15 mouse cellular contexts compared by ENCODE assay signal in the genomic region with DNA sequence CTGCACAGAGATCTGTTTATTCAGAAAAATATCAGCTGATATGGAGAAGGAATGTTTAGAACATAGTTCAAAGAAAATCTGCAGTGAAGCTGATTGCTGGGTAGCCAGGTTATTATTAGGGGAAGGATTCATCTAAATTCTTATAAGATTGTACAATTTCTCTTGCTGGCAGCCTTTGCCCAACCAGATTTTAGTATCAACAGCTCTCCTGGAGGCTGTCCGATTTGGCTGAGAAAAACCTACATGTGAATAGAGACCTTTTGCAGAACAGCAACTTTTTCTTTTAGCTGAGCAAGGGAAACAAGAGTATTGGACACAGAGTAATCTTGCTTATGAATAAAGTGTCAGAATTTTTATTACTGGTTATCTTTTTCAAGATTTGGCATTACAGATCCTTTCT. TPM values are rescaled to one million over a fixed set of nuclear protein-coding genes. Genes with fewer than 3 reads are reported as not detected.
"Had no signal": no experiment of that assay in that cellular context is flagged by ENCODE, and none has a peak within 500 bp of the region (broad histone marks: within the 10 kb centered on the region; RNA-seq: fewer than 3 reads in every experiment).

No protein-coding gene starts in this region.

- H3K27ac ChIP-seq: layer of hippocampus, adult 2 months; limb, embryonic 12.5 days; liver, embryonic 13.5 days; macrophage; midbrain, embryonic 15.5 days; neural tube, embryonic 12.5 days; stomach, postnatal 0 days had no signal

- H3K4me2 ChIP-seq: limb, embryonic 12.5 days; liver, embryonic 13.5 days; midbrain, embryonic 11.5 days; midbrain, embryonic 15.5 days; neural tube, embryonic 12.5 days had no signal

- H3K4me1 ChIP-seq: limb, embryonic 12.5 days; midbrain, embryonic 15.5 days; neural tube, embryonic 12.5 days had no signal

- DNase-seq: kidney, postnatal 10 days; kidney, postnatal 4 days; liver; liver, embryonic 13.5 days; liver, postnatal 0 days; thymus, adult 2 months; thymus, postnatal 25 days had no signal

- H3K9me3 ChIP-seq: limb, embryonic 12.5 days; liver, embryonic 13.5 days; megakaryocyte, embryonic 14.5 days; midbrain, embryonic 15.5 days; neural tube, embryonic 12.5 days had no signal

- ATAC-seq: liver, postnatal 0 days; midbrain, embryonic 15.5 days had no signal

- H3K4me3 ChIP-seq: layer of hippocampus, adult 2 months; limb, embryonic 12.5 days; liver, embryonic 13.5 days; megakaryocyte, embryonic 14.5 days; midbrain, embryonic 15.5 days; neural tube, embryonic 12.5 days had no signal

- H3K9ac ChIP-seq: limb, embryonic 12.5 days; liver, embryonic 13.5 days; liver, postnatal 0 days; midbrain, embryonic 15.5 days; neural tube, embryonic 12.5 days had no signal

- H3K27me3 ChIP-seq: limb, embryonic 12.5 days; liver, embryonic 13.5 days; megakaryocyte, embryonic 14.5 days; midbrain, embryonic 15.5 days; neural tube, embryonic 12.5 days had no signal

RNA-seq across cellular contexts. Expression of gene Coro6, which starts 33.8 kb away (rescaled TPM):
- polyA plus RNA-seq: macrophage; midbrain, embryonic 11.5 days had no signal
